Mouse (Mus musculus) cortical plate, adult 2 months (tissue): ENCODE results near the gene 0610010K14Rik.

ENCODE experiments used
- CTCF ChIP-seq: fragments of 200-500 bp; IDR thresholded peaks from 2 replicates; pipeline ENCODE4 v1.5.1; 2011; ENCODE audit warnings: mild to moderate bottlenecking, control low read depth, low read length; ENCODE audit not compliant: insufficient read depth; ENCODE audit errors: extremely low read depth
- POLR2A ChIP-seq: fragments of 200-500 bp; IDR thresholded peaks from 2 replicates; pipeline ENCODE4 v1.6.1; 2011; ENCODE audit warnings: mild to moderate bottlenecking, low read length, control low read depth; ENCODE audit not compliant: insufficient read depth; ENCODE audit errors: extremely low read depth

DNA sequence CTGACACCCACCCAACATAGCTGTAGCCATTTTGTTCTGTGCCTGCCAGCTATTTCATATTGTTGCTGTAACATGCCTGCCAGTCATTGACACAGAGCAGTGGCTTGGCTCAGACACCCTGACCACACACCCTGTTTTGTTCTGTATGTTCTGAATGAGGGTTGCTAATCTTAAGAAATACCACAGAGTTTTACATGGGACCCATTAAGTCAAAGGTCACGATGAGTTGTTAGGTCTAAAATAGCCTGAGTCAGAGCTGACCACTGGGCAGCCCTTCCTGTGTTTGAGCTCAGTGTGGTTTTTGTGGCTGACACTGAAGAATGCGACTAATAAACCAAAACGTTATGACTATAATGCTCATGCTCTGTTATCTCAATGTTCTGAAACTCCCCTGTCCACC is 39.4 kb downstream of the 0610010K14Rik start:
- TF ChIP-seq POLR2A (no peak), CTCF (no peak)
